Mouse (Mus musculus): Measurements from ENCODE around the gene Nvl. TPM values are rescaled to one million over a fixed set of nuclear protein-coding genes. Genes with fewer than 3 reads are reported as not detected.

Nvl gene
- polyA plus RNA-seq, 1 experiment: 2.5 TPM

DNA sequence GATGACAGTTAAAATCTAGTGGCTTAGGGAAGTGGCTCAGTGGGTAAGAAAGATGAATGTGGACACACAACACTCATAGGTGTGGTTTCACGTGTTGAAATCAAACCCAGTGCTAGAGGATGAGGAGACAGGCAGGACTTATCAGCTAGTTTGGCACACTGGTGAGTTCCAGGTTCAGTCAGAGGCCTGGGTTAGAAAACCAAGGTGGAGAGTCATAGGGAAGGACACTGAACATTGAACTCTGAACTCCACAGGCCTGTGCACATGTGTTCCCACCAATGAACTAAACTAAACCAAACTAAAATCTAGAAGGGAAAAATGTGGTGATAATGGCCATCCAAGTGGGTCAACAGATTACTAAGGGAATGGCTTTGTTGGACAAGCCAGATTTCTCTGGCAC, 96.5 kb downstream of the Nvl start:
- TF ChIP-seq FLI1 (IDR thresholded peaks at IDR 0.05; ENCODE audit: low read length): no peak
- no peak for TF ChIP-seq GATA1 (IDR thresholded peaks at IDR 0.05; ENCODE audit: borderline replicate concordance, low read length)
- H3K9me3 ChIP-seq: no peaks in the 10 kb centered on the region

DNA sequence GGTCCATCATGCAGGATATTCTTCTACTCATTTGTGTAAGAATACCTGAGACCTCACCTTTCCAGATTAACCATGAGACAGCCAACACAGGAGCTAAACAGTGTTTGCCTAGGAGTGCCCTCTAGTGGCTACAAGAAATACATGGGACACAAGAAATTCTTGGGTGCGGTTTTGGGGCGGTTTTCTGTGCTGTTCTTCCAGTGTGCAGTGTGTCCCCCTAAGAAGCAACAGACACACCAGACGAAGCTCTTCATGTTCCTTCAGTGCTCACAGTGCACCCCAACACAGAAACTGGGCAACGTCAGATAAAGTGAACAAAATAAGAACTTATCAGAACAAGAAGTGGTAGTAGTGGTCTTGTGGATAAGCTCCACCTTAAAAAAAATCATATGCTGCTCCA, 104.4 kb downstream of the Nvl start:
- H3K27me3 ChIP-seq (replicated peaks): peaks cover 19% of the 10 kb centered on the region
- 0 out of 2 replicates have a peak, but pooled peaks cover 4% of the 10 kb centered on the region for H3K9me3 ChIP-seq
- no peak overlapping the region for H3K4me3 ChIP-seq (replicated peaks)
- H3K4me1 ChIP-seq: peaks cover 17% of the 10 kb centered on the region
- no peaks in the 10 kb centered on the region for H3K36me3 ChIP-seq (replicated peaks; ENCODE audit: low read length)
- no peak for TF ChIP-seq GATA1 (IDR thresholded peaks at IDR 0.05; ENCODE audit: borderline replicate concordance, low read length)
- no peak for TF ChIP-seq FLI1 (IDR thresholded peaks at IDR 0.05; ENCODE audit: low read length)

More for the DNA sequence above, 96.5 kb downstream of the Nvl start:
- peaks cover 25% of the 10 kb centered on the region for H3K27me3 ChIP-seq (replicated peaks)
- no peak overlapping the region for H3K4me3 ChIP-seq (replicated peaks)
- 0 out of 2 replicates have a peak, but pooled peaks cover 4% of the 10 kb centered on the region for H3K4me1 ChIP-seq
- H3K36me3 ChIP-seq (replicated peaks; ENCODE audit: low read length): no peaks in the 10 kb centered on the region

DNA sequence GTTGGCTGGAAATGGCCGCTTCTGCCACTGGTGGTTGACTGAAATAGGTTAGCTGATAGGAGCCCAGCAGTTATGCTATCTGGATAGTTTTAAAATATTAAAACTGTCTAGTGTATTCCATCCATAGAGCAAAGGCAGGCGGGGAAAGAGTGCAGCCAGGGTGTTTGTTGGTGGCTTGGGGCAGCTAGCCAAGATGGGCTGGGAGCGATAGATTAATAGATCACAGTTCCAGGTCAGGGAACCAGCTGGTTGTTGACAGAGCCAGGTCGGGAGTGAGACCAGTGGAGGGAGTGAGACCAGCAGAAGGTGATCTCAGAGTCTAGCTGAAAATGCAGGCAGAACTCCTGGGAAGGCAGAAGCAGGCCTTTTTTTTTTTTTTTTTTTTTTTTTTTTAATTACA, 106.4 kb downstream of the Nvl start:
- no peak overlapping the region for H3K4me3 ChIP-seq (replicated peaks)
- H3K4me1 ChIP-seq: peaks cover 13% of the 10 kb centered on the region
- no peaks in the 10 kb centered on the region for H3K36me3 ChIP-seq (replicated peaks; ENCODE audit: low read length)
- H3K27me3 ChIP-seq (replicated peaks): peaks cover 14% of the 10 kb centered on the region
- 0 out of 2 replicates have a peak, but pooled peaks cover 4% of the 10 kb centered on the region for H3K9me3 ChIP-seq
- TF ChIP-seq GATA1 (IDR thresholded peaks at IDR 0.05; ENCODE audit: borderline replicate concordance, low read length) (no peak), FLI1 (IDR thresholded peaks at IDR 0.05; ENCODE audit: low read length) (no peak)

Other genes with a start within 250 kb of the Nvl start
- 54.5 and 76.2 TPM in 2 replicates for gene Pycr2, start 239.9 kb downstream of the Nvl start, polyA plus RNA-seq (2012; ENCODE audit: insufficient read depth, low replicate concordance)
- 0.83 TPM in 1 of 2 replicates, not detected in the other for gene Lefty1, start 209.2 kb downstream of the Nvl start, polyA plus RNA-seq (2012; ENCODE audit: insufficient read depth, low replicate concordance)
- 1.5 and 6.7 TPM in 2 replicates for gene Tmem63a, start 201.9 kb downstream of the Nvl start, polyA plus RNA-seq (2012; ENCODE audit: insufficient read depth, low replicate concordance)
- not detected in 2 replicates for gene Ephx1, start 123.3 kb downstream of the Nvl start, polyA plus RNA-seq (2012; ENCODE audit: insufficient read depth, low replicate concordance)
- not detected in 2 replicates for gene 9130409I23Rik, start 93.0 kb downstream of the Nvl start, polyA plus RNA-seq (2012; ENCODE audit: insufficient read depth, low replicate concordance)
- gene Cnih4, start 489 bp upstream of the Nvl start, polyA plus RNA-seq (2012; ENCODE audit: insufficient read depth, low replicate concordance): 2.6 and 17.4 TPM in 2 replicates
- gene Wdr26, start 67.8 kb upstream of the Nvl start, polyA plus RNA-seq (2012; ENCODE audit: insufficient read depth, low replicate concordance): 11.4 and 14.3 TPM in 2 replicates
- gene Cnih3, start 208.4 kb upstream of the Nvl start, polyA plus RNA-seq (2012; ENCODE audit: insufficient read depth, low replicate concordance): not detected in 2 replicates